Comparison of ENCODE assay signal across 34 mouse cellular contexts in the genomic region with DNA sequence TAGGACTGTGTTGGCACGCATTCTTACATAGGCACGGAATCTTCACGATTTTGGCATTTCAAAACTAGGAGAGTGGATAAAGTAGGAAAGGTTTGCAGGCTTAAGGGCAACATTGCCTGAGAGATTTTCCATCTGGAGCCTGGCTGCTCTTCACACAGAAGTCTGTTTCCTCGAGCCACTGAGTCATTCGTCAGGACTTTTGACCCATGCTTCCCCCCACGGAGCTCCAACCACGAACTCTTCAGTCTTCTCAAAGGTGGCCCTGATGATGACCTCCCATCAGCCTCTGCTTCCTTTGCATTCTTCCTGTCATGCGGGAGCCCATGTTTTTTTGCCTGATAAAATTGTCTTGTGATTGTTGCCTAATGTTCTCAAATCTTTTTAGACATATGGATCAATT.
DNase-seq lines count a peak whose midpoint lies in the region; ATAC-seq and TF ChIP-seq lines count a peak whose summit lies in the region.
"Had no signal": no experiment of that assay in that cellular context is flagged by ENCODE, and none has a peak within 500 bp of the region (broad histone marks: within the 10 kb centered on the region; RNA-seq: fewer than 3 reads in every experiment).

No protein-coding gene starts in this region.

- no peak for TF ChIP-seq POLR2A in embryonic fibroblast, embryonic 13.5 days (IDR thresholded peaks at IDR 0.05; ENCODE audit: low read depth, low read length)

- intact Hi-C loops in heart, postnatal 14 days (cut with DNase I) = no loop called here

- 54% methylated on average over 8 of the region's 8 CpGs for WGBS in intestine, embryonic 15.5 days

- peak overlapping the region; percentile 45; the same call in 1 of the 2 replicates for H3K27ac ChIP-seq in embryonic fibroblast, embryonic 13.5 days (ENCODE audit: insufficient read depth, low read length)
- no peak overlapping the region for H3K27ac ChIP-seq in intestine, embryonic 15.5 days
- H3K27ac ChIP-seq: embryonic facial prominence, embryonic 12.5 days; embryonic facial prominence, embryonic 15.5 days; forebrain, embryonic 10.5 days; forebrain, embryonic 13.5 days; heart, embryonic 15.5 days; hindbrain, embryonic 14.5 days; hindbrain, postnatal 0 days had no signal

- H3K9me3 ChIP-seq in intestine, embryonic 15.5 days = no peaks in the 10 kb centered on the region
- H3K9me3 ChIP-seq: embryonic facial prominence, embryonic 12.5 days; embryonic facial prominence, embryonic 15.5 days; forebrain, embryonic 10.5 days; forebrain, embryonic 13.5 days; heart, embryonic 12.5 days; heart, embryonic 15.5 days had no signal

- no peaks in the 10 kb centered on the region for H3K36me3 ChIP-seq in intestine, embryonic 15.5 days
- H3K36me3 ChIP-seq: embryonic facial prominence, embryonic 12.5 days; embryonic facial prominence, embryonic 15.5 days; forebrain, embryonic 10.5 days; G1E; heart, embryonic 12.5 days; heart, embryonic 15.5 days had no signal

- no peak overlapping the region for H3K4me2 ChIP-seq in intestine, embryonic 15.5 days (replicated peaks)
- H3K4me2 ChIP-seq: embryonic facial prominence, embryonic 12.5 days; embryonic facial prominence, embryonic 15.5 days; forebrain, embryonic 13.5 days; heart, embryonic 12.5 days; heart, embryonic 15.5 days; hindbrain, embryonic 14.5 days had no signal

- peaks cover 4% of the 10 kb centered on the region; the same call in 1 of the 2 replicates for H3K4me1 ChIP-seq in embryonic fibroblast, embryonic 13.5 days (ENCODE audit: control insufficient read depth, insufficient read depth, low read length)
- H3K4me1 ChIP-seq in intestine, embryonic 15.5 days (replicated peaks) = no peaks in the 10 kb centered on the region
- H3K4me1 ChIP-seq: embryonic facial prominence, embryonic 12.5 days; embryonic facial prominence, embryonic 15.5 days; forebrain, embryonic 10.5 days; forebrain, embryonic 13.5 days; heart, embryonic 12.5 days; heart, embryonic 15.5 days had no signal

- no peaks in the 10 kb centered on the region for H3K27me3 ChIP-seq in intestine, embryonic 15.5 days (replicated peaks)
- H3K27me3 ChIP-seq: CH12.LX; embryonic facial prominence, embryonic 12.5 days; embryonic facial prominence, embryonic 15.5 days; forebrain, embryonic 13.5 days; heart, embryonic 12.5 days; heart, embryonic 15.5 days had no signal

- peak; percentile 7 to 13 for DNase-seq in kidney, postnatal 4 days
- no peak for DNase-seq in kidney, postnatal 36 days
- peak; percentile 88 for DNase-seq in 3T3-L1 (ENCODE audit: low read depth, low spot score)
- DNase-seq in NIH3T3 (ENCODE audit: low read depth) = peak; percentile 60
- DNase-seq in heart, postnatal 14 days = no peak
- no peak for DNase-seq in yolk sac, embryonic 10.5 days (ENCODE audit: low spot score)
- DNase-seq: adrenal gland, postnatal 10 days; adrenal gland, postnatal 36 days; B cell, adult 2 months; cerebellum, adult 11 months; cerebellum, adult 2 months; cerebellum, adult 9-11 months; cerebellum, postnatal 36 days; gastrocnemius, postnatal 25 days; heart, adult 18-20 months; heart, postnatal 10 days; heart, postnatal 4 days had no signal

- no peak for TF ChIP-seq CTCF in embryonic fibroblast, embryonic 13.5 days (IDR thresholded peaks at IDR 0.05; ENCODE audit: borderline replicate concordance, insufficient read depth, low read length)

- no peak overlapping the region for H3K9ac ChIP-seq in intestine, embryonic 15.5 days
- H3K9ac ChIP-seq: embryonic facial prominence, embryonic 12.5 days; embryonic facial prominence, embryonic 15.5 days; forebrain, embryonic 13.5 days; heart, embryonic 12.5 days; heart, embryonic 15.5 days; hindbrain, embryonic 14.5 days had no signal

- H3K4me3 ChIP-seq in embryonic fibroblast, embryonic 13.5 days (ENCODE audit: insufficient read depth, low read length) = no peak overlapping the region
- no peak overlapping the region for H3K4me3 ChIP-seq in intestine, embryonic 15.5 days (replicated peaks)
- H3K4me3 ChIP-seq: embryonic facial prominence, embryonic 12.5 days; embryonic facial prominence, embryonic 15.5 days; erythroblast, embryonic 14.5 days; forebrain, embryonic 10.5 days; forebrain, embryonic 13.5 days; heart, embryonic 12.5 days; heart, embryonic 15.5 days had no signal

- ATAC-seq in intestine, embryonic 15.5 days = no peak
- ATAC-seq: activated CD4-positive, CD25-positive, alpha-beta regulatory T cell, adult 4 months; forebrain, embryonic 13.5 days; forebrain, embryonic 16.5 days; hindbrain, postnatal 0 days; inflammation-experienced regulatory T-cells, adult 6 months; intestine, postnatal 0 days had no signal

Comparison
In these comparisons a context has a peak if more than half of its experiments do, and no peak if none do; other contexts are left out.
1. DNase-seq: peak in kidney, postnatal 4 days (2 of 2), 3T3-L1 (single experiment) and NIH3T3 (single experiment); none in kidney, postnatal 36 days (0 of 2), heart, postnatal 14 days (0 of 2) and yolk sac, embryonic 10.5 days (single experiment).